Mouse (Mus musculus): ENCODE measurements at regions not wholly inside any gene's neighbourhood (a gene's known extent, or its start where the extent isn't known, plus 50 kb on each side); places are given as distances from the start of the nearest gene placed in this dataset.
A peak's percentile ranks its signal among the peaks of the same experiment; 100 is the strongest.

GRCm38 (mm10) chr12:73491370-73491769, 54.8 kb downstream of the Tmem30b start:
- Histone ChIP-seq H3K27ac (no peak overlapping the region), H3K9me3 (0 out of 2 replicates have a peak, but pooled peaks cover 4% of the 10 kb centered on the region), H3K27me3 (no peaks in the 10 kb centered on the region), H3K4me1 (replicated peaks) (peaks cover 18% of the 10 kb centered on the region), H3K9ac (replicated peaks) (no peak overlapping the region), H3K4me3 (replicated peaks) (no peak overlapping the region), H3K4me2 (no peak overlapping the region), H3K36me3 (no peaks in the 10 kb centered on the region)
- no peak for ATAC-seq (ENCODE audit: insufficient number of reproducible peaks, insufficient read depth, low FRiP score, low TSS enrichment, low read depth)
- 84% methylated on average over 3 of the region's 3 CpGs for WGBS

DNA sequence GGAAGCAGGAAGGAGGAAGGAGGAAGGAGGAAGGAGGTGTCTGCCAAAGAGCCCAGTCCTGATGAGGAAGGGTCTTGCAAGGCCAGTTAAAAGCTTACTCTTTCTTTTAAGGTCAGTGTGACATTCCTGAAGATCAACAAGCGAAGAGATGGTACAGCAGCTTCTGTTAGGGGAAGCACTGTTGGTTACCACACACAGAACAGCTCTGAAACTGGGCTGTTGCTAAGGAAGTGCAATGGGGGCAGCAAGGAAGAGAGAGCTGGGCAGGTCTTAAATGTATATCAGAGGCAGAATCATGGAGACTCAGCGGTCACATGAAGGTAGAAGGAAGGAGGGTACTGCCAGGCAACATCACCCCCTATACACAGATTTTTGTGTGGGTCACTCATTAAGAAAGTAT, 63.3 kb downstream of the Tmem30b start:
- Histone ChIP-seq H3K4me2 (no peak overlapping the region), H3K9ac (replicated peaks) (no peak overlapping the region), H3K4me1 (replicated peaks) (no peaks in the 10 kb centered on the region), H3K36me3 (no peaks in the 10 kb centered on the region), H3K27ac (no peak overlapping the region), H3K4me3 (replicated peaks) (no peak overlapping the region), H3K27me3 (0 out of 2 replicates have a peak, but pooled peaks cover 2% of the 10 kb centered on the region), H3K9me3 (no peaks in the 10 kb centered on the region)
- ATAC-seq (ENCODE audit: insufficient number of reproducible peaks, insufficient read depth, low FRiP score, low TSS enrichment, low read depth): no peak
- 87% methylated on average over 2 of the region's 2 CpGs for WGBS

GRCm38 (mm10) chr12:73482275-73482674, 63.9 kb downstream of the Tmem30b start:
- ATAC-seq (ENCODE audit: insufficient number of reproducible peaks, insufficient read depth, low FRiP score, low TSS enrichment, low read depth): no peak
- Histone ChIP-seq H3K27ac (no peak overlapping the region), H3K27me3 (0 out of 2 replicates have a peak, but pooled peaks cover 2% of the 10 kb centered on the region), H3K4me1 (replicated peaks) (no peaks in the 10 kb centered on the region), H3K4me3 (replicated peaks) (no peak overlapping the region), H3K9ac (replicated peaks) (no peak overlapping the region), H3K36me3 (no peaks in the 10 kb centered on the region), H3K9me3 (no peaks in the 10 kb centered on the region), H3K4me2 (no peak overlapping the region)
- 83% methylated on average over 6 of the region's 6 CpGs for WGBS

GRCm38 (mm10) chr12:73481705-73482104, 64.5 kb downstream of the Tmem30b start:
- 77% methylated on average over 3 of the region's 3 CpGs for whole genome bisulfite sequencing
- H3K27ac ChIP-seq: no peak overlapping the region
- H3K27me3 ChIP-seq: 0 out of 2 replicates have a peak, but pooled peaks cover 2% of the 10 kb centered on the region
- H3K9me3 ChIP-seq: no peaks in the 10 kb centered on the region
- no peak overlapping the region for H3K9ac ChIP-seq (replicated peaks)
- no peak for ATAC-seq (ENCODE audit: insufficient number of reproducible peaks, insufficient read depth, low FRiP score, low TSS enrichment, low read depth)
- peaks cover 2% of the 10 kb centered on the region for H3K4me1 ChIP-seq (replicated peaks)
- H3K4me3 ChIP-seq (replicated peaks): no peak overlapping the region
- H3K4me2 ChIP-seq: no peak overlapping the region
- H3K36me3 ChIP-seq: no peaks in the 10 kb centered on the region

GRCm38 (mm10) chr12:73481165-73481564, 65.0 kb downstream of the Tmem30b start:
- Histone ChIP-seq H3K27me3 (0 out of 2 replicates have a peak, but pooled peaks cover 2% of the 10 kb centered on the region), H3K4me3 (replicated peaks) (no peak overlapping the region), H3K9me3 (no peaks in the 10 kb centered on the region), H3K9ac (replicated peaks) (no peak overlapping the region), H3K36me3 (no peaks in the 10 kb centered on the region), H3K4me2 (no peak overlapping the region), H3K4me1 (replicated peaks) (peaks cover 7% of the 10 kb centered on the region), H3K27ac (no peak overlapping the region)
- 90% methylated on average over 6 of the region's 6 CpGs for WGBS
- no peak for ATAC-seq (ENCODE audit: insufficient number of reproducible peaks, insufficient read depth, low FRiP score, low TSS enrichment, low read depth)

DNA sequence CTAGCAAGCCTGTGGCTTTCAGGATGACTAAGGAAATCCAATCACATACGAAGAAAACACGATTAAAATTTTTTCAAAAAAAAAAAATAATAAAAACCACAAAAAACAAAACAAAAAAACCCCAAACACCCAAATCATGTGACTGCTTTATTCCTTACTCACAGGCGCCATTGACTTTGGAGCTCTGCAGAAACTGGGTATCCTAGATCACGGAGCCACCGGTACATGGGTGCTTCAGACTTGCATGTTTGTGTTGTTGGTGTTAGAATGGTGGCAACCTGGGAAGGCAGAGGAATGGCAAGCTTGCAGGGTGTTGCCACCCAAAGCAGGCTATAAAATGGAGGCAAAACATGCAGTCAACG, 65.6 kb downstream of the Tmem30b start:
- Histone ChIP-seq H3K4me3 (replicated peaks) (no peak overlapping the region), H3K27me3 (0 out of 2 replicates have a peak, but pooled peaks cover 2% of the 10 kb centered on the region), H3K4me2 (no peak overlapping the region), H3K36me3 (no peaks in the 10 kb centered on the region), H3K27ac (no peak overlapping the region), H3K9ac (replicated peaks) (no peak overlapping the region), H3K9me3 (no peaks in the 10 kb centered on the region), H3K4me1 (replicated peaks) (peaks cover 12% of the 10 kb centered on the region)
- 89% methylated on average over 6 of the region's 6 CpGs for WGBS
- no peak for ATAC-seq (ENCODE audit: insufficient number of reproducible peaks, insufficient read depth, low FRiP score, low TSS enrichment, low read depth)

GRCm38 (mm10) chr12:73479932-73480609, 66.1 kb downstream of the Tmem30b start:
- Histone ChIP-seq H3K4me1 (replicated peaks) (peaks cover 12% of the 10 kb centered on the region), H3K27ac (no peak overlapping the region), H3K9me3 (no peaks in the 10 kb centered on the region), H3K4me2 (no peak overlapping the region), H3K4me3 (replicated peaks) (no peak overlapping the region), H3K27me3 (0 out of 2 replicates have a peak, but pooled peaks cover 3% of the 10 kb centered on the region), H3K9ac (replicated peaks) (no peak overlapping the region), H3K36me3 (no peaks in the 10 kb centered on the region)
- ATAC-seq (ENCODE audit: insufficient number of reproducible peaks, insufficient read depth, low FRiP score, low TSS enrichment, low read depth): no peak
- WGBS: 78% methylated on average over 15 of the region's 15 CpGs

GRCm38 (mm10) chr12:73478641-73479040, 67.6 kb downstream of the Tmem30b start:
- no peak overlapping the region for H3K27ac ChIP-seq
- H3K4me1 ChIP-seq (replicated peaks): peaks cover 12% of the 10 kb centered on the region
- H3K9ac ChIP-seq (replicated peaks): no peak overlapping the region
- no peak for ATAC-seq (ENCODE audit: insufficient number of reproducible peaks, insufficient read depth, low FRiP score, low TSS enrichment, low read depth)
- 92% methylated on average over 4 of the region's 4 CpGs for WGBS
- 0 out of 2 replicates have a peak, but pooled peaks cover 6% of the 10 kb centered on the region for H3K27me3 ChIP-seq
- H3K9me3 ChIP-seq: no peaks in the 10 kb centered on the region
- no peak overlapping the region for H3K4me3 ChIP-seq (replicated peaks)
- H3K4me2 ChIP-seq: no peak overlapping the region
- H3K36me3 ChIP-seq: no peaks in the 10 kb centered on the region

DNA sequence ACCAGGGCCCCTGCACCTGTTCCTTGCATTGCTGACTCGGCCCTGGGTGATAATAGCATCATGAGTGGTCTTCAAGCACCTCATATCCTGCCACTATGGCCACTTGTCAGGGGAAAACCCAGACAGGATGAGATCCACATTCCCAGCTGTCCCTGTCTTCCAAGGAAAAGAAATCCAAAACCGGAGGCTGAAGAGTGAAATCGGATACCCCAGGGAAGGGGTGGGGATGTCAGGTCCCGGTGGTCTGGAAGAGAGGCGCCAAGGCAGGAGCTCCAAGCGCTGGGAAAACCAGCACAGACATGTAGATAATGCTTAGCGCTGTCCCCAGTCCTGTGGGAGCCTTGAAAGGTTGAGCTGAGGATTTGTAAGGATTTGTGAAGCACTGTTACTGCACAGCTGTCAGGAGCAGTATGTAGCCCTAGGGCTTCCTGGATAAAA, 69.8 kb downstream of the Tmem30b start:
- H3K27ac ChIP-seq: peak overlapping the region; percentile 56; the same call in 1 of the 2 replicates
- H3K27me3 ChIP-seq: 0 out of 2 replicates have a peak, but pooled peaks cover 6% of the 10 kb centered on the region
- H3K9me3 ChIP-seq: no peaks in the 10 kb centered on the region
- peaks cover 24% of the 10 kb centered on the region for H3K4me1 ChIP-seq (replicated peaks)
- no peak overlapping the region for H3K4me3 ChIP-seq (replicated peaks)
- ATAC-seq (ENCODE audit: insufficient number of reproducible peaks, insufficient read depth, low FRiP score, low TSS enrichment, low read depth): peak; percentile 86
- 3% methylated on average over 7 of the region's 7 CpGs for WGBS
- no peak overlapping the region for H3K9ac ChIP-seq (replicated peaks)
- H3K4me2 ChIP-seq: 0 out of 2 replicates have a peak overlapping the region, but pooled peaks have one; percentile 16
- no peaks in the 10 kb centered on the region for H3K36me3 ChIP-seq

GRCm38 (mm10) chr12:73475774-73476173, 70.4 kb downstream of the Tmem30b start:
- no peaks in the 10 kb centered on the region for H3K9me3 ChIP-seq
- 0 out of 2 replicates have a peak, but pooled peaks cover 6% of the 10 kb centered on the region for H3K27me3 ChIP-seq
- peaks cover 24% of the 10 kb centered on the region for H3K4me1 ChIP-seq (replicated peaks)
- H3K27ac ChIP-seq: peak overlapping the region; percentile 56; the same call in 1 of the 2 replicates
- H3K36me3 ChIP-seq: no peaks in the 10 kb centered on the region
- no peak for ATAC-seq (ENCODE audit: insufficient number of reproducible peaks, insufficient read depth, low FRiP score, low TSS enrichment, low read depth)
- no peak overlapping the region for H3K4me3 ChIP-seq (replicated peaks)
- WGBS: 59% methylated on average over 3 of the region's 3 CpGs
- no peak overlapping the region for H3K4me2 ChIP-seq
- no peak overlapping the region for H3K9ac ChIP-seq (replicated peaks)

- Histone ChIP-seq H3K9ac (replicated peaks) (no peak overlapping the region), H3K27me3 (0 out of 2 replicates have a peak, but pooled peaks cover 6% of the 10 kb centered on the region), H3K4me1 (replicated peaks) (peaks cover 24% of the 10 kb centered on the region), H3K36me3 (no peaks in the 10 kb centered on the region), H3K4me3 (replicated peaks) (no peak overlapping the region), H3K27ac (no peak overlapping the region), H3K4me2 (no peak overlapping the region), H3K9me3 (no peaks in the 10 kb centered on the region)
- no peak for ATAC-seq (ENCODE audit: insufficient number of reproducible peaks, insufficient read depth, low FRiP score, low TSS enrichment, low read depth)
- WGBS: 65% methylated on average over 5 of the region's 5 CpGs
Measured at GRCm38 (mm10) chr12:73475020-73475419, 71.2 kb downstream of the Tmem30b start.
